Mouse (Mus musculus) lung, adult 2 months (tissue): ENCODE data around the gene Trim69.

Source experiments
- CTCF ChIP-seq: fragments of 200-500 bp; IDR thresholded peaks from 2 replicates; pipeline ENCODE4 v1.5.1; 2011; ENCODE audit warnings: mild to moderate bottlenecking, low read length, control low read depth; ENCODE audit not compliant: insufficient read depth
- POLR2A ChIP-seq: fragments of 200-500 bp; IDR thresholded peaks from 2 replicates; pipeline ENCODE4 v1.6.1; 2011; ENCODE audit warnings: low read depth, mild to moderate bottlenecking, control low read depth, low read length, borderline replicate concordance; ENCODE audit errors: extremely low read depth

DNA sequence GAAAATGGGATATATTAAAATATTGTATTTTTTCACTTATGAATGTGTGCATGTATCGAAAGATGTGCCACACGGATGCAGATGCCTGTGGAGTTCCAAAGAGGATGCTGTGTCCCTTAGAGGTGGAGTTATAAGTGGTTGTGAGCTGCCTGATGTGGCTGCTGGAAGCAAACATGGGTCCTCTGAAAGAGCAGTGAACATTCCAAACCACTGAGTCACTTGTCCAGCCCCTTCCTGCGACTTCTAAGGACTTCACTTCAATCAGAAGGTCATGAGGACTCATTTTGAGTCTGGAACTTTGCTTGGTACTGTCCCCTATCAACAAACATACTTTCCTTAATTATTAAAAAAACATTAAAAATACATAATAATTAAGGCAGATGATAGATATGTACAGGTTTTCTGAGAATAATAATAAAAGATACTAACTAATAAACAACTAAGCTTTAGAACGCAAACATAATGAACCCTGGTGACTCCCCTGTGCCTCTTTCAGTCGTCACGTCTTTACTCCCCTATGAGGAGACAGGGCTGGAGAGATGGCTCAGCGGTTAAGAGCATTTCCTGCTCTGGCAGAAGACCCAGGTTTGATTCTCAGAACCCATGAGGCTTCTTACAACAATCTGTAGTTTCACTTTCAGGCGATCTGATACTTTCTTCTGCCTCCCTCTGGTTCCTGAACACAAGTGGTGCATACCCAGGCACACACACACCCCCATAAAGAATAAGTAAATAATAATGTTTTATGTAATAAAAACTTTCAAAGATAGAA lies 19.7 kb downstream of the Trim69 start:
- no peak for TF ChIP-seq POLR2A
- TF ChIP-seq CTCF: no peak
